Mouse (Mus musculus) lung, embryonic 16.5 days (tissue): ENCODE results near the gene Fbxo24. TPM values are rescaled to one million over a fixed set of nuclear protein-coding genes. Genes with fewer than 3 reads are reported as not detected.
A peak's percentile ranks its signal among the peaks of the same experiment; 100 is the strongest.

ENCODE experiments used
- ATAC-seq: fragments of 200-750 bp; cut with Nextera tagmentation; 2 replicates; pipeline ENCODE4 v1.8.0; 2017; ENCODE audit warnings: low read depth, mild to moderate bottlenecking, moderate library complexity
- H3K27ac ChIP-seq: fragments of 300-500 bp; sonication (generic); 2 replicates; pipeline ENCODE4 v1.5.1; 2014; ENCODE audit warnings: mild to moderate bottlenecking, control low read depth, low read length
- H3K27me3 ChIP-seq: fragments of 300-500 bp; sonication (generic); 2 replicates; pipeline ENCODE4 v1.6.1; 2014; ENCODE audit warnings: low read depth, low read length, mixed read lengths; ENCODE audit not compliant: control insufficient read depth, insufficient read depth
- H3K36me3 ChIP-seq: fragments of 300-500 bp; sonication (generic); 2 replicates; pipeline ENCODE4 v1.6.1; 2014; ENCODE audit warnings: low read length; ENCODE audit not compliant: control insufficient read depth, insufficient read depth
- H3K4me1 ChIP-seq: fragments of 300-500 bp; sonication (generic); replicated peaks from 2 replicates; pipeline ENCODE4 v1.6.1; 2014; ENCODE audit warnings: low read length, mixed read lengths; ENCODE audit not compliant: control insufficient read depth, insufficient read depth
- H3K4me2 ChIP-seq: fragments of 300-500 bp; sonication (generic); 2 replicates; pipeline ENCODE4 v1.6.1; 2014; ENCODE audit warnings: low read depth, low read length, control low read depth
- H3K4me3 ChIP-seq: fragments of 300-500 bp; sonication (generic); 2 replicates; pipeline ENCODE4 v1.5.1; 2014; ENCODE audit warnings: mild to moderate bottlenecking, low read length, control low read depth
- H3K9ac ChIP-seq: fragments of 300-500 bp; sonication (generic); 2 replicates; pipeline ENCODE4 v1.6.1; 2014; ENCODE audit warnings: low read length, control low read depth
- H3K9me3 ChIP-seq: fragments of 300-500 bp; sonication (generic); 2 replicates; pipeline ENCODE4 v1.6.1; 2016; ENCODE audit warnings: low read length; ENCODE audit not compliant: control insufficient read depth
- WGBS: fragments of 180-500 bp; shearing (Covaris S2); extraction: QIAGEN DNeasy Blood & Tissue Kit; methylation state at CpG from one replicate; pipeline ENCODE4 v1.1.7; 2014; 5-methylcytosine and 5-hydroxymethylcytosine counted together
- polyA plus RNA-seq: library from polyadenylated mRNA; unstranded; fragments of >200 nt; fragmentation: Nextera tagmentation; extraction: Ambion mirVana; gene quantifications from 2 replicates; pipeline ENCODE4 v1.2.1, GENCODE M21; 2015

The Fbxo24 gene
- polyA plus RNA-seq, 1 experiment from 2014 or later, result 0.15 TPM

GRCm38 (mm10) chr5:137610548-137611244 lies 18.1 kb downstream of the Fbxo24 start:
- H3K27me3 ChIP-seq, result no peaks in the 10 kb centered on the region
- ATAC-seq, result peak; percentile 86
- peak overlapping the region; percentile 96 for H3K27ac ChIP-seq
- peak overlapping the region; percentile 61 for H3K4me2 ChIP-seq
- 8% methylated on average over 12 of the region's 12 CpGs for WGBS
- no peaks in the 10 kb centered on the region for H3K9me3 ChIP-seq
- H3K4me3 ChIP-seq, result peak overlapping the region; percentile 48
- H3K36me3 ChIP-seq, result no peaks in the 10 kb centered on the region; the same call in 1 of the 2 replicates
- H3K4me1 ChIP-seq, result peaks cover 36% of the 10 kb centered on the region
- H3K9ac ChIP-seq, result peak overlapping the region; percentile 67

GRCm38 (mm10) chr5:137610056-137610455 lies 18.7 kb downstream of the Fbxo24 start:
- H3K9me3 ChIP-seq, result no peaks in the 10 kb centered on the region
- peak overlapping the region; percentile 48 for H3K4me3 ChIP-seq
- peaks cover 36% of the 10 kb centered on the region for H3K4me1 ChIP-seq
- H3K36me3 ChIP-seq, result no peaks in the 10 kb centered on the region; the same call in 1 of the 2 replicates
- H3K4me2 ChIP-seq, result peak overlapping the region; percentile 61
- 0 out of 2 replicates have a peak, but pooled peaks have one; percentile 0 for ATAC-seq
- H3K27me3 ChIP-seq, result no peaks in the 10 kb centered on the region
- H3K9ac ChIP-seq, result peak overlapping the region; percentile 67
- peak overlapping the region; percentile 96 for H3K27ac ChIP-seq
- WGBS, result 44% methylated on average over 4 of the region's 4 CpGs

DNA sequence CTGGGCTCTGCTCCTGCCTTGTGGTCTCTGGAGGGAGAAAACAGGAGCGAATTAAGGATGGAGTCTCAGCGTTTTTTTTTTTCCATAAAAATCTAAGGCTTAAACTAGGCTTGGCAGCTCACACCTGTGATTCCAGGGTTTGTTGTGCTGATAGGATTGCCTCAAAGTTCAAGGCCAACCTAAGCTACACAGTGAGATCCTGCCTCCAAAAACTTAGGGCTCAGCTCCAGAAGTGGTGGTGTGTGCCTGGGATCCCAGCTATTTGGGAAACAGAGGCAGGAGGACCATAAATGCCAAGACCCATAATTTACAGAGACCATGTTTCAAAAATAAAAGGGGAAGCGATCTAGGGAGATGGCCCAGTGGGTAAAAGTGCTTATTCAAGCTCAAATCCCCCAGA lies 19.5 kb downstream of the Fbxo24 start:
- H3K27me3 ChIP-seq, result no peaks in the 10 kb centered on the region
- peak overlapping the region; percentile 53 for H3K9ac ChIP-seq
- H3K4me2 ChIP-seq, result peak overlapping the region; percentile 61
- 68% methylated on average over 3 of the region's 3 CpGs for WGBS
- no peaks in the 10 kb centered on the region; the same call in 1 of the 2 replicates for H3K36me3 ChIP-seq
- no peak for ATAC-seq
- H3K4me1 ChIP-seq, result peaks cover 36% of the 10 kb centered on the region
- H3K9me3 ChIP-seq, result no peaks in the 10 kb centered on the region
- H3K4me3 ChIP-seq, result no peak overlapping the region; the same call in 1 of the 2 replicates
- no peak overlapping the region for H3K27ac ChIP-seq

DNA sequence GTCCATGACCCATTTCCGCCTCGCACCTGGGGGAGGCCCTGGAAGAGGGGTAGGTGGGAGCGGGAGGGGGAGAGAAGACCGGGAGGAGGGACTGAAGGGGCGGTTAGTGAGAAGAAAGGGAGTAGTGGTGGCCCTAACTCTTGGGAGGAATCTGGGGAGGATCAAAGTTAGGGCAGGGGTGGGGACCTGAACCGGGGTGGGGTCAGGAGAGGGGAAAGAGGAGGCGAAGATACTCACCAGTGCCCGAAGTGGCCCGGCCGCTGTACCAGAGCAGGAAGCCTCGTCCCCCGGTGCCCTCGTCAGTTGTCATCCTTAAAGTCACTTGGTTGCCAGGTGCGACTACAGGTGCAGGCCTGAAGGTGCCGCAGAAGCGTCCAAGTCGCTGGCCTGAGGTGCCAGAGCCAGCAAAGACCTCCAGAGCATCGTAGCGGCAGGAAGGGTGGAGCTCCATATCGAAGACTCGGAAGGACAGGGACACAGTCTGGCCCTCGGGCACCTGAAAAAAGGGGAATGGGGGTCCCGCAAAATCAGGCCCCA lies 20.1 kb downstream of the Fbxo24 start:
- H3K27ac ChIP-seq, result no peak overlapping the region
- H3K4me3 ChIP-seq, result peak overlapping the region; percentile 26
- H3K9me3 ChIP-seq, result no peaks in the 10 kb centered on the region
- ATAC-seq, result no peak
- H3K4me2 ChIP-seq, result peak overlapping the region; percentile 41
- WGBS, result 19% methylated on average over 23 of the region's 23 CpGs
- peaks cover 36% of the 10 kb centered on the region for H3K4me1 ChIP-seq
- H3K9ac ChIP-seq, result peak overlapping the region; percentile 53
- H3K27me3 ChIP-seq, result no peaks in the 10 kb centered on the region
- no peaks in the 10 kb centered on the region; the same call in 1 of the 2 replicates for H3K36me3 ChIP-seq

DNA sequence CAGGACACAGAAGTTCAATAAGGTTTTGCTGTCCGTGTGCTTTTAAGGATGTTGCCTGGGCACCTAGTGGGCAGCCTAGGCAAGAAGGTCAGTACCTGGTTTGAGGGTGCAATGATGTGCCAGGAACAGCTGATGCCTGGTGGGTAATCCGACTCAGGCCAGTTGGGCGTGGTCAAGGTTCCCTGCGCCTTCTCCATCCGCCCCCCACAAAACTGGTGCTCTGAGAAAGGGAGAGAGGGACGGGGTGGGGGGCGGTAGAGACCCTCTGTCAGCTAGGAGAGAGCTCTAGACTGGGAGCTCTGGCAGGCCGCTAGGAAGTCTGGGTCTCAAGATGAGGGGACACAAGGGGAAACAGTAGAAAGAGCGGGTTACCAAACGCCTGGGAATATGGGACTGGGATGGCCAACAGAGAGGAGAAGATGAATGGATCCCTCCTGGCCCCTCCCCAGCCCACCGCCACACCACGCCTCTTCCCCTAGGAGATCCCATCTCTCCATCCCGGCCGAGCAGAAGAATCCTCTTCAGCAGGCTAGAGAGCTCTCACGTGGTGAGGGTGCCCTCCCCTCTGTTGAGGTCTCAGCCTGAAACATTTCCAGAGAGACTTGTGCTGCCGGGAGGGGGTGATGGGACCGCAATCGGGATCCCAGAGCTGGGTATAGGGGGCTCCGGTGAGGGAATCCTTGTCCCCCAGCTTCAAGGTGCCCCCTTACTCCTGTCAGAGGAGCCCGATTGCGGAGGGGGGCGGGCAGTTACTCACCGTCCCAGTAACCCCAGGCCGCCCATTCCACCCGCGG lies 20.7 kb downstream of the Fbxo24 start:
- H3K9ac ChIP-seq, result peak overlapping the region; percentile 53
- peaks cover 36% of the 10 kb centered on the region for H3K4me1 ChIP-seq
- H3K4me2 ChIP-seq, result peak overlapping the region; percentile 41
- WGBS, result 23% methylated on average over 26 of the region's 26 CpGs
- H3K27ac ChIP-seq, result no peak overlapping the region
- H3K9me3 ChIP-seq, result no peaks in the 10 kb centered on the region
- H3K27me3 ChIP-seq, result no peaks in the 10 kb centered on the region
- peak overlapping the region; percentile 26 for H3K4me3 ChIP-seq
- no peak; the same call in 1 of the 2 replicates for ATAC-seq
- no peaks in the 10 kb centered on the region; the same call in 1 of the 2 replicates for H3K36me3 ChIP-seq

DNA sequence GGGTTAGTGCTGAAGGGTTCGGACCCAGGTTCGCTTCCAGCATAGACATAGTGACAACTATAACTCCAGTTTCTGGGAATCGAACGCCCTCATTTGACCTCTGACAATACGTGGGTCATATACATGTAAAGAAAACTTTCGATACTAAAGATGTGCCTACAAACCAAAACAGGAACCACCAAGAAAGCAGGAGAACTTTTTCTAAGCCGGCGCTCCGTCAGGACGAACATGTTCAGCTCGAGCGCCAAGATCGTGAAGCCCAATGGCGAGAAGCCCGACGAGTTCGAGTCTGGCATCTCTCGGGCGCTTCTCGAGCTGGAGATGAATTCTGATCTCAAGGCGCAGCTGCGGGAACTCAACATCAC lies 27.5 kb downstream of the Fbxo24 start:
- ATAC-seq, result no peak
- peak overlapping the region; percentile 79 for H3K27ac ChIP-seq
- H3K4me3 ChIP-seq, result peak overlapping the region; percentile 78
- no peaks in the 10 kb centered on the region for H3K9me3 ChIP-seq
- H3K4me1 ChIP-seq, result peaks cover 19% of the 10 kb centered on the region
- H3K9ac ChIP-seq, result peak overlapping the region; percentile 73
- H3K27me3 ChIP-seq, result no peaks in the 10 kb centered on the region
- H3K36me3 ChIP-seq, result no peaks in the 10 kb centered on the region
- WGBS, result 1% methylated on average over 22 of the region's 22 CpGs
- H3K4me2 ChIP-seq, result peak overlapping the region; percentile 77

- Histone ChIP-seq H3K27me3 (no peaks in the 10 kb centered on the region), H3K4me2 (peak within 1 kb of the TSS; percentile 95), H3K9me3 (no peaks in the 10 kb centered on the region), H3K4me3 (peak within 1 kb of the TSS; percentile 78), H3K27ac (peak within 1 kb of the TSS; percentile 93), H3K9ac (peak within 1 kb of the TSS; percentile 93), H3K36me3 (no peaks in the 10 kb centered on the region), H3K4me1 (peaks cover 19% of the 10 kb centered on the region)
- ATAC-seq, result peak; percentile 96
- under 1% methylated on average over 41 of the region's 41 CpGs for WGBS
These were observed 28.0 kb downstream of the Fbxo24 start, which contains the start of gene Mospd3 for GRCm38 (mm10) chr5:137600619-137601364. Gene Mospd3, minus strand, starts transcription at chr5:137601058.

GRCm38 (mm10) chr5:137600281-137600618 lies 28.6 kb downstream of the Fbxo24 start:
- peak; percentile 6 for ATAC-seq
- Histone ChIP-seq H3K27ac (peak overlapping the region; percentile 37; the same call in 1 of the 2 replicates), H3K4me1 (peaks cover 19% of the 10 kb centered on the region), H3K27me3 (no peaks in the 10 kb centered on the region), H3K9me3 (no peaks in the 10 kb centered on the region), H3K4me3 (peak overlapping the region; percentile 78), H3K4me2 (peak overlapping the region; percentile 95), H3K9ac (peak overlapping the region; percentile 93), H3K36me3 (no peaks in the 10 kb centered on the region)
- WGBS, result under 1% methylated on average over 19 of the region's 19 CpGs
